Mouse (Mus musculus): ENCODE data around the gene Hacl1.

The Hacl1 gene

DNA sequence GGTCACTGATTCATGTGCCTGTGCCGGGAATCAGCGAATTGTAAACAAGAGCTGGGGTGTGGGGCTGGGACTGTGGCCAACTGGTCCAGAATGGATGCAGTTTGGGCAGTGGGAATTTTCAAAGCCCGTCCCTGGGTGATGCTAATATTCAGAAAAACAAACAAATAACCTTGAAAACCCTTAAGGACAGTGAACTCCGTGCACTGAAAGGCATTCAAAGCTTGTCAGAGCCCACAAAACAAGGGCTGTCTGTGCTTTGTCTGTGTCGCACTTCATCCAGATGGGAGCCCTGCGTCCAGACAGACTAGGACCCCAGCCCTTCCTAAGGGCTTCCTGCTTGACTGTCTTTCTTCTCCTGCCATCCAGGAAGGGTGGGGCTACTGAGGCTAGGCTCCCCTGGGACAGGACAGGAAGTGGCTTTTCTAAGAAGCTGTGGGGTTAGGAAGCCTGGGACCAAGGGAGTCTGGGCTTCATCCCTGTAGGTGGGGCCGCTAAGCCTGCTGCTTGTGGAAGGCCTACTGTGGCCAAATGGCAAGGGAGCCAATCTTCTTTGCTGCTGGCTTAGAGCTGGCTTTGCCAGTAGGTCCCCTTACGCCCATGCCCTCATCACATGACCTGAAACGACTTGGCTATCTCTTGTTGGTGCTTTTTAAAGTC is 21.6 kb upstream of the Hacl1 start:
- DNase-seq (ENCODE audit: low read depth in 1 of 2, low spot score in 2 of 2) = no peak

DNA sequence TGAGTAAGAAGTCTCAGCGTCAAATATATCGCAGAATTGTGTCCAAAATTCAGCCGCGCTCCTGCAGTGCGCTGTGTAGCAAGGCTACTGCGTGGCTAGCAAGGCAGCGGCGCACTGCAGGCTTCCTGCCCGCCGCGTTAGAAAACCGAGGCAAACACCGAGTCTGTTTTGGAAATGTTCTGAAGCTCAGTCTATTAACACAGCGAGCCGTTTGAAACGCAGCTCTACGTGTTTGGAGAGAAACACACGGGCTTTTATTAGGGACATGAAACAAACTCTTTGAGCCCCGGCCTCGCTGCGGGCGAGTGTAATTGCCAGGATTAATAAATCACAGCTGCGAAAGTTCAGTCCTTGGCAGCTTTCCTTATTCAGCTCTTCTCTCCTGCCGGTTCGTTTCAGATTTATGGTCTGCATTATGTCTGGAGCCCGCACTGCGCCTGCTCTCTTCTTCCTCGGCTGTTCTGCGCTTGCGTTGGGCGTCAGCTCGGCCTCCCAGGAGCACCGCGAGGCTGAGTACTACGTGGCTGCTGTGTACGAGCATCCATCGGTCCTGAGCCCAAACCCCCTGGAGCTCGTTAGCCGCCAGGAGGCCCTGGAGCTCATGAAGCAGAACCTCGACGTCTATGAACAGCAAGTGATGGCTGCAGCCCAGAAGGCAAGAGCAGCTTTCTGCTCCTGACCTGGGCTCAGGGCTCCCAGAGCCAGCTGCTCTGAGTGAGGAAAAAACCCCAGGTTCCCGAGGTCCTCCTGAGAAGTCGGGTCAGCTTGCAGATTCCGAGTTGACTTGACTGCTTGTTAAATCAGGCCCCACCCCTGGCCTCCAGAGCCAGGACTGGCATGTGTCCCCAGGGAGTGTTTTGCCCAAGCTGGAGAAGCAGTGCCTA is 20.8 kb upstream of the Hacl1 start:
- no peak for DNase-seq (ENCODE audit: low read depth in 1 of 2, low spot score in 2 of 2)

DNA sequence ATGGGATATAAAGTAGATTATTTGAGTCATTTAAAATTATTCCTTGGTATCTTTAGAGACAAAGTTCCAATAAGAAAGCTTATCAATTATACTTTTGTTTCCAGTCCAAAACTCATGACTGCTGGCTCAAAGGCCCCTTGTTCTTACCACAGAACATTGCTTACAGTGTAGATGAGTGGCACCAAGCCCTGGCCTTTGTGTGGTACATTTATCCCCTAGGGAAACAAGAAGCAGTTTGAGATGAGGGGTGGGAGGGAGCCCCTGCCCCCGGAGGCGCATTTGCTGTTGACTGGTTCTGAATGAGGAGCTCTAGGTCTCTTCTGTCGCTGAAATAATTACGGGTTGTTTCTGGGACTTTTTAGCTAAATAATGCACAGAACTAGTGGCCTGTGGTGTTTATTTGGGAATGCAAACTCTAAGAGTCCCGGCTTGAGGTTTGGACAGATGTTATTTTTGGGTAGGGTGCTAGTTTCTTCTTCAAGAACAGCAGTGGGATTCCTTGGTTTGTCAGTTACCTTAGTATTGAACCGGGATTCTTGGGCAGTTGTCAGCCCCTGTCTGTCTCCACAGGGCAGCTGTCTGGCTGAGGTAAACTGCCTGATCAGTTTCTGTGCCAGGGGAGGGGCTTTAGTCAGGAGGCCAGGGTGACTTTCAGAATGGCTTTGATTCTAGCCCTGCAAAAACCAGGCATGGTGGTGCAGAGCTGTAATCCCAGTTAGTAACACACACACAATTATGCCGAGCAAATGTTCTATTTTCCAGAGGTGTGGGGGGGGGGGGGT is 19.4 kb upstream of the Hacl1 start:
- DNase-seq (ENCODE audit: low read depth in 1 of 2, low spot score in 2 of 2) = no peak

DNA sequence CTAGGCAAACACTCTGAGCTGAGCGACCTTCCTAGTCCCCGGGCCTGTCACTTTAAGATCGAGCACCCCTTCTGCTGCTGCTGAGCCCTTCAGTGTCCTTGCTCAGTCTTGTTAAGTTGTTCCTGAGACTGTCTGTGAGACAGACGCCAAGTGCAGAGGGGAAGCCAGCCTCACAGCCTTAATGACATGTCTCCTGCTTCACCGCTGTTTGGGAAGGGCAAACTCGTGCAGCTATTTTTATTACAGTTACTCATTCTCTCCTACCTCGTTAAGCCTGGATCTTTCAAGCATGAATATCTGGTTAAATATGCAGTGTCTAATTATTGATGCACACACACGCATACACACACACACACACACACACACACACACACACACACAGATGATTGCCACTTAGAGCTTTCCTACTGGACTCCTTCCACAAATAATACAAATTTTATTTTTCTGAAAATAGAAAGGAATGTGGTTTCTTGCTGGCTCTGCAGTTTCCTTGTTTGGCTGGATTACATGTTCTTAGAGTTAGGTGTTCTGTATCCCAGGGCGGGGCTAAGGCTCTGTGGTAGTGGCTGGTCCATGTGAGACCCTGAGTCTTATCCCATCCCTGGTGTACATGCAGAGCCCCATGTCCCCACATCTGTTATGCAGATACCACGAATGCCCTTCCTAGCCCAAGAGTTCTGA is 18.6 kb upstream of the Hacl1 start:
- DNase-seq (ENCODE audit: low read depth in 1 of 2, low spot score in 2 of 2) = no peak

DNA sequence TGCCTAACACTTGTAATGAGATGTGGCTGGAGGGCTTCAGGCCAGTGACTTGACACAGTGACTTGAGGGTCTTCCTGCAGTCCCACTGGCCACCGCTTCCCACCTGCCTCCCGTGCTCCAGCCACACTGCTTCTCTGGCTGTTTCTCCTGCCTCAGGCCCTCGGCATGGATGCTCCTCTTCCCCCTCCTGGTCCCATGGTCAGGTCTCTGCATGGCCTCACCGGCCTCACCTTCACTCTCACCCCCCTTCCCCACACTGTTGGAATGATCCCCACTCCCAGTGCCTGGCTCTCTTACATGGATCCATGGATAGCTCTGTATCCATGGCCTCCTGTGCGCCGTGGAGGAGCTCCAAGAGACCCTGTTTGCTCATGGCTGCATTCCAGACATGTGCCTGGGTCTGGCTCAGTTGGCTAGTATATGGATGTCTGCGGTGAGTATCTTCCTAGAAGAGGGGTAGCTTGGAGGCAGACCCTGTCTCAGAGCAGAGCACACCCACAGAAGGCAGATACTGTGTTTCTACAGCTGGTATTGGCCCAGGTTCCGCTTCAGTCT is 17.1 kb upstream of the Hacl1 start:
- no peak for DNase-seq (ENCODE audit: low read depth in 1 of 2, low spot score in 2 of 2)

DNA sequence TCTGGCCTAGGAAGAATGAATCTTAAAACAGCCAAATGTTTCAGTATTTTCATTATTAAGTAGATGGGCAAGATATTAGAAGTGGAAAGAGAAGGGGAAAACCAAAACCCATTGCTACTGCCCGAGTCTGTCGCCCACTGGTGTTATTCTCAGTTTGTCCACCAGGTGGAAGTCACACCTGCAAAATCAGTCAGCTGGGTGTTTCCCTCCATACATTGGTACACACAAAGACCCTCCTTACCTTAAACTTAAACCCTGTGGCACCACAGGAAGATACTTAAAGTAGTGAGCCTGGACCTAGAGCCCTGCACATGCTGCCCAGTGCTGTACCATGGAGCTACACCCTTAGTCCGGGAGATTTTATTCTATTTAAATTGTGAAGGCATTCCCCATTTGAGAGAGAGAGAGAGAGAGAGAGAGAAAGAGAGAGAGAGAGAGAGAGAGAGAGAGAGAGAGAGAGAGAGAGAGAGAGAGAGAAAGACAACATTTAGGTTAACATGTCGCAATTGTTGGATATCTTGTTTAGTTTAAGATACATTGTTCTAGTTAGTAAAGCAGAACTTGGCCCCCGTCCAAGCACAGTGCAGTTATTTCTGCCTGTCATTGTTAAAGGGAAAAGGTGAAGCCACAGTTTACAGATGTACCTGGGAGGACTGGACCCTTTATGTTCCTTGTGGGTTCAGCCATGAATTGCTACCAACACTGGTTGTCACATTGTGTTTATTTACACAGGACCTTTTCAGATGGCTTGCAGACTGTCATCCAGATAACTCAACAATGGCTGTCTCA is 16.0 kb upstream of the Hacl1 start:
- peak in 1 of 2 experiments; percentile 39 for DNase-seq (ENCODE audit: low read depth in 1 of 2, low spot score in 2 of 2)

DNA sequence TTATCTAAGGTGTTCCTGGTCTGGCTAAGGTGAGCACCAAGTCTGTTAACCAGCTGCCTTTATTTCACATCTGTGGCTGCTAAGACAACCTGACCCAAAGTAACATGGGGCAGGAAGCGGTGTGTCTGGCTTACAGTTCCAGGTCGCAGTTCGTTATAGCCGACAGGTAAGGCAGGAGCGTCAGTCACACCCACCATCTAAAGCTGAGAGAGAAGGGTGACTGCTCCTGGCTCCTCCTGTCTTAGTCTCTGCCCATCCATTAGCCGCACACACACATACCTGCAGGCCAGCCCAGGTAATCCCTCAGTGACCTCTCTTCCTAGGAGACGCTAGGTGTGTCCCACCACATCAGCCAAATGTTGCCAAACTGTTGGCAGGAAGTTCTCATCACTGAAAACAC is 15.3 kb upstream of the Hacl1 start:
- no peak for DNase-seq (ENCODE audit: low read depth in 1 of 2, low spot score in 2 of 2)

DNA sequence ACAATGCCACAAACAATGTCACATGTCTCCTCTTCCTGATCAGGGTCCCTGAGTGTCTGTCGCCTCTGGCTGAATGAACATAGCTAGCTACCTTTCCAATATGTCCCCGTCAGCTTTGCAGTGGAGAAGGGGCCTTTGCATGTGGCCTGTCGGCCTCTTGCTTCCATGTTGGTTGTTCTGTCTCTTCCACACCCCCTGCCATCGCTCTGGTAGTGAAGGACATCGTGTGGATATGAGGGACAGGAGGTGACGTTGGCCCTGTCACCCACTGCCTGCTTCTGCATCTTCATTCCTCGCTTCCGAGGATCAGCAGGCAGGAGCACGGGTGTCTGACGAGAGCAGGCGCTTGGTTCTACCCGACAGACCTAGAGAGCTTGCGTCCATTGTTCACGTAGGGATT is 14.3 kb upstream of the Hacl1 start:
- no peak for DNase-seq (ENCODE audit: low read depth in 1 of 2, low spot score in 2 of 2)

DNA sequence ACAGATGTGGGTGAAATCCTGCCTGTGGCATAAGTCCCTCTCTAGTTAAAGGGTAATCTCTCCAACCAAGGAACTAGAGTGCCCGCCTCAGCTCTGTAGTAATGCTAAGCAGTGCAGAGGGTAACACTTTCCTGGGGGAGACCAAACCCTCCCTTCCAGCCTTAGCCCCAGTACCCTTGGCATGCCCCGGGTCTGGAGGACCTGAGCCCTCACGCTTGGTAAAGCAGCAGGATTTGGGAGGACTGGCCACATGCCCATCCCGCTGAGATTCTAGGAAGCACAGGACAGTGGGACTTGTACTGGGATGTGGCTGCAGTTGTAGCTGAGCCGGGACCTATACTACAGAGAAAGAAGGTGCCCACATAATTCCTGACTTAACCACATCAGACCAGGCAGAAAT is 13.7 kb upstream of the Hacl1 start:
- DNase-seq (ENCODE audit: low read depth in 1 of 2, low spot score in 2 of 2) = no peak

DNA sequence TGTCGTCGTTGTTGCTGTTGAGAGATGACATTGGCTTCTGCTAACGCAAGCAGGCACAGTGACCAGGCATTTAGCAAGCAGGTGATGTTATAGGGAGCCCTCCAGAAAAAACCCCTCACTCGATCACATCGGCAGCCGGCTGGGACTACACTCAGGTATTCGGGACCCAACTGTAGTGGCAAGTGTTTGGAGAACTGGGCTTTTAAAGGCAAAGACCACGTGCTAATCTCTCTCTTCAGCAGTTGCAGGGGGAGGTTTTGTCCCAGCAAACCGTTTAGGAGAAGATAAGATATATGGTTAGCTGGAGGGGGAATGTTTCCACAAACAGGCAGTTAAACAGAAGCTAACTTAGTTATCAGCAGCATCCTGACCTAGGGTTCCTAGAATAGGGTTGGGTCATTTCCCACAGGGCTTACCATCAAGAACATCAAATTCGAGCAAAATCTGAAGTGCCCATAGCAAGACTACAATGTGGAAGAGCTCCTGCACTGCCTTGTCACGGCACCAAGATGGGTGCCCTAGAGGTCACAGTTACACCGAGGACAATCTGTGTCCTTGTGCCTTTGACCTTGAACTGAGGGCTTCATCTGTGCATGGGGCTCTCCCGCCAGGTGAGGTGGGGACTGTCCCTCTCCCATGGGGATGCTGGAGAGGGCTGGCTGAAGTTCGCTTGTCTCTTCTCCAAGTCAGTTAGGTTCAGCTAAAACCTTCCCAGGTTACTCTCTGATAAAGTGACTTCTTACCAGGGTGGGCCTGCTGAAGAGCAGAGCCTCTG is 12.2 kb upstream of the Hacl1 start:
- no peak for DNase-seq (ENCODE audit: low read depth in 1 of 2, low spot score in 2 of 2)

DNA sequence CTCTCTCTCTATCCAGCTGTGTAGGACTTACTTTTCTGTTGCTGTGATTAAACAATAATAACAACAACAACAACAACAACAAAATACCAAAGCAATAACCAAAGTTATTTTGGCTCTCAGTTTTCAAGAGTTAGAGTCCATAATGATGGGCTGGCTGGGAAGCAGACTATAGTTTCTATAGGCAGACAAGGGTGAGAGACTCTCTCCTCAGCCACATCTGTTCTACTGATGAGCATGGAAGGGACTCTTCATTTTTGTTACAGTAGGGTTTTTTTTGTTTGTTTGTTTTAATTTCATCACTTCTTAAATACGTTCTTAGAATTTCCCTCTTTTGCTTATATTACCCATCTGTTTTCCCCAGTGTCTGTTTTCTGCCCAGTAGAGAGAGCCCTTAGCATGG is 11.5 kb upstream of the Hacl1 start:
- no peak for DNase-seq (ENCODE audit: low read depth in 1 of 2, low spot score in 2 of 2)

DNA sequence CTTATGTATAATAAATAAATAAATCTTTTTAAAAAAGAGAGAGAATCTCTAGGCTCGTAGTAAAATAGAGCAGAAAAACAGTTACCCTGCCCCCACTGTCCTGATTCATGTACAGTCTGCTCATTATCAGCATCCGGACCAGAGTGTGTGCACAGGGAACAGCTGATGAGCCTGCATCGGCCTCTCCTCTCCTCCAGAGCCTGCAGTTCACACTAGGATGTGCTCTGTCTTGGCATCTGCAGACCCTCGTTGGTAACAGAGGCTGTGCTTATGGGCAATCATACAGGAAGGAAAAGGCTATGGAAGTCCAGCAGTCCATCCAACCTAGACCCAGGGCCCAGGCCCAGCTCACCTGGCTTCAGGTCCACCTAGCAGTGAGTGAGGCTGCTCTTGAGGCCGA is 11.0 kb upstream of the Hacl1 start:
- no peak for DNase-seq (ENCODE audit: low read depth in 1 of 2, low spot score in 2 of 2)

DNA sequence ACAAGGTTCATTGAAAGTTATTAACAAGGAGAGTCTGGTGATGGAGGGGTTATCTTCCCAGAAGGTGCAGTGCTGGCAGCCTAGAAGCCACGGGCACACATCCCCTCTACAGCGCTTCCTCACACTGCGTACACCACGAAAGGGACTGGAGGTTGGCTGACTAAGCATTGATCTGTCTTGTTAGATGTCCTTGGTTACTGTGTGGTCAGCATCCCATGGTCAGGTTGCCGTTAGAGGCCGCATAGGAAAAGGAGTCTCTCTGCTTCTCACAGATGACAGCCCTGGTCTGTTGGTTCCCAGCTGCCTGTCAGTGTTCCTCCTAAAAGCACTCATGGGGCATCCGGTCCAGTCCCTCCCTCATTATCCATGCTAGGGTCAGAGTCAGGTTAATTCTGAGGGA is 10.1 kb upstream of the Hacl1 start:
- no peak for DNase-seq (ENCODE audit: low read depth in 1 of 2, low spot score in 2 of 2)

DNA sequence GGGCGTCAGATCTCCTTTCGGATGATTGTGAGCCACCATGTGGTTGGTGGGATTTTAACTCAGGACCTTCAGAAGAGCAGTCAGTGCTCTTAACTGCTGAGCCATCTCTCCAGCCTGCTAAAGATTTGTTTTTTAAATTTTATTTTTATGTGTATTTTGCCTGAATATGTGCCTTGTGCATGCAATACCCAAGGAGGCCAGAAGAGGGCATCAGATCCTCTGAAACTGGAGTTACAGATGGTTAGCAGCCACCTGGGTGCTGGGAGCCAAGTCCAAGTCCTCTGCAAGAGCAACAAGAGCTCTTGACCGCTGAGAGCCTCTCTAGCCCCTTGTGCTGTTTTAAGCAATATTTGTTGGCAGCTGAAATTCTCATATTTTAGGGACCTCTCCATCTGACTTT is 9.3 kb upstream of the Hacl1 start:
- DNase-seq (ENCODE audit: low read depth in 1 of 2, low spot score in 2 of 2) = no peak

DNA sequence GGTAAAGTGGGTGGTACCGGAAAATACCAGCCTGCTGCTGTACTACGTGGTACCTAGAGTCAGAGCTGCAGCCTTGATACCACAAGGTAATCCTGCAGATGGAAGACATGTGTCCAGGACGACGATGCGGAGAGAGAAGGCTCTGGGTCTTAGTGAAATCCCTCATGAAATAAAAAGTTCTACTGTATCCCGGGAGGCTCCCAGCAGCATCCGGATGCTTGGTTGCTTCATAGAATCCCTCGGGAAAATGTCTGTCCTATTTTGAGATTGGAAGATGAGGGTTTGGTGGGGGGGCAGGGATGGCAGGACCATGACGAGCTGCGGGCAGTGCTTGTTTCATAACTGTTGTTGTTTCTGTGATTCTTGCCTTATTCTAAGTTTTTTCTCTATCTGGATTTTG is 6.9 kb upstream of the Hacl1 start:
- no peak for DNase-seq (ENCODE audit: low read depth in 1 of 2, low spot score in 2 of 2)

DNA sequence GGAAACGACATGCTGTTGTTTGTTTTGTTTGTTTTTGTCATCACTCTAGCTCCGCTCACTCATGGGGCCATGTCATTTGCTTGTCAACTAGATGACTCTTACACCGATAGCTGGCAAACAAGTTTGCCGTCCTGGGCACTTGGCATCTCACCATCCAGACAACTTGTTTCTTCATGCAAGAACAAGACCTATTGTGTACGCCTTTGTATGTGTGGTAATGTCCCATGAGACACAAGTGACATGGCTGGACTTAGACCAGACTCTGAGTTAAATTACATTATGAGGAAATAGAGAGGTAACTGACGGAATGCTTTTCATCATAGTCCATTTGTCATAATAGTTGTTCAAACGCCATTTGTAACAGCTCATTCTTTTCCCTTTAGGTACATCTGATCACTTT is 4.8 kb upstream of the Hacl1 start:
- no peak for DNase-seq (ENCODE audit: low read depth in 1 of 2, low spot score in 2 of 2)

DNA sequence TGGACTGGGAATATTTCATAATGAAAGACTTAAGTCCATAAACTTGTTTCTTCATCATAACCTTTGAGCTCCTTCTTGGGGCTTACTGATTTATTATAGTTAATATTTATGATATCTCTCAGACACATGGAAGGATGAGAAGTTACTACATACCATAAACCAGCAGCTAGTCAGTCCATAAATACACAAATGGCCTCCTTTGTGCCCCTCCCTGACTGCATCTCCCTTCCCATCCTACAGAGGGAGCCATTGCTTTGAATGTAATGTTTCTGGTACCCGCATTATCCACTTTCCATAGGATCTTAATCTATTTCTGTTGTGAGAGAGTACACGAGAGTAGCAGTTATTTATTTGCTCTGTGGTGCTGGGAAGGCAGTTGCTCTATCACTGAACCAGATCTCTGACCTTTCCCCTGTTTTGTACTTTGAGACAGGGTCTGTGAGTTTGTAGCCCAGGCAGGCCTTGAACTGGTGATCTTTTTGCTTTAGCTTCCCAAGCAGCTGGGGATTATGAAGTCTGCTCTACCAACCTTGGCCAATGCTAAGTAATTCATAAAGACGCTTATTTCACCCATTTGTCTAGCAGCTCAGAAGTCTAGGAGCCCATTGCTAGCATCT is 4.0 kb upstream of the Hacl1 start:
- no peak for DNase-seq (ENCODE audit: low read depth in 1 of 2, low spot score in 2 of 2)

DNA sequence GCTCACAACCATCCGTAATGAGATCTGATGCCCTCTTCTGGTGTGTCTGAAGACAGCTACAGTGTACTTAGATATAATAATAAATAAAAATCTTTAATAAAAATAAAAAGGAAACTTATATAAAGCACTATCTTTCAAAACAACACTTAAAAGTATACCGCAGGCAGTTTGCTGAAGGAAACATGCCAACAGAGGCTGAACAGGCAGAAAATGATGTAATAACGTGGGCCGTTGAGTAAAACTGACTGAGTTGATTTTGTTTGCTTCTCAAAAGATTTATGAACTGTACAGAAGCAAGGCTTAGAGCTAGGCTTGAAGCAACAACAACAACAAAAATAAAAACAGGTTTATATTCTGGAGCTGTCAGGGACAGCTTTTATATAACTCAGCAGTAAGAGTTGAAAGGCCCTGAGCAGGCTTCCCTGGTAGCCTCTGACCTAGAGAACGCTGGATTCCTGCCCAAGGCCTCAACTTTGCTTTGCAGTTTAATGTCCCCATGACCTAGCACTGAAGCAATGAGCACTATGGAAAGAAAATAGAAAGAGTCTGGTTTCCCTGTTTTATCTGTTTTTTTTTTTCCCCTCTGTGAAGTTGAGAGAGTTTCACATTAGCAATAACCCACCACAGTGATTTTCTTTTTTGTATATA is 3.2 kb upstream of the Hacl1 start:
- DNase-seq (ENCODE audit: low read depth in 1 of 2, low spot score in 2 of 2) = no peak

Data from monocyte, adult 2 months (primary cell).